Mouse (Mus musculus) testis, adult 2 months (tissue): Measurements from ENCODE around the gene Acvr1b. TPM values are rescaled to one million over a fixed set of nuclear protein-coding genes. Genes with fewer than 3 reads are reported as not detected.
A peak's percentile ranks its signal among the peaks of the same experiment; 100 is the strongest.

ENCODE experiments used
- H3K27ac ChIP-seq: fragments of 200-500 bp; 2 replicates; pipeline ENCODE4 v1.5.1; 2012; ENCODE audit warnings: low read depth, low read length; ENCODE audit not compliant: control insufficient read depth, insufficient read depth
- H3K27me3 ChIP-seq: fragments of 200-500 bp; 2 replicates; pipeline ENCODE4 v1.6.1; 2012; ENCODE audit warnings: mild to moderate bottlenecking, low read length, moderate library complexity; ENCODE audit not compliant: control insufficient read depth, insufficient read depth
- H3K36me3 ChIP-seq: fragments of 200-500 bp; 2 replicates; pipeline ENCODE4 v1.6.1; 2012; ENCODE audit warnings: mild to moderate bottlenecking, low read length; ENCODE audit not compliant: control insufficient read depth, insufficient read depth
- H3K4me1 ChIP-seq: fragments of 200-500 bp; 2 replicates; pipeline ENCODE4 v1.6.1; 2012; ENCODE audit warnings: low read length; ENCODE audit not compliant: control insufficient read depth, insufficient read depth
- H3K4me3 ChIP-seq: fragments of 200-500 bp; 2 replicates; pipeline ENCODE4 v1.5.1; 2012; ENCODE audit warnings: low read depth, mild to moderate bottlenecking, low read length, moderate library complexity, mixed read lengths; ENCODE audit not compliant: control insufficient read depth
- CTCF ChIP-seq: fragments of 200-500 bp; IDR thresholded peaks from 2 replicates; pipeline ENCODE4 v1.5.1; 2012; ENCODE audit warnings: low read depth, mild to moderate bottlenecking, inconsistent platforms, low read length, moderate library complexity; ENCODE audit not compliant: control insufficient read depth, insufficient read depth, insufficient replicate concordance
- POLR2A ChIP-seq: fragments of 200-500 bp; IDR thresholded peaks from 2 replicates; pipeline ENCODE4 v1.6.1; 2012; ENCODE audit warnings: low read depth, mild to moderate bottlenecking, inconsistent platforms, low read length, moderate library complexity; ENCODE audit not compliant: control insufficient read depth
- polyA plus RNA-seq: library from polyadenylated mRNA; depleted of rRNA; stranded (reverse); fragments of >200 nt; gene quantifications from 2 replicates; pipeline ENCODE4 v1.2.3, GENCODE M21; 2012

Gene Acvr1b
- polyA plus RNA-seq, 1 experiment: 16.7 TPM

GRCm38 (mm10) chr15:101141061-101141541, 32.8 kb upstream of the Acvr1b start:
- no peaks in the 10 kb centered on the region for H3K27me3 ChIP-seq
- H3K36me3 ChIP-seq: no peaks in the 10 kb centered on the region
- H3K27ac ChIP-seq: no peak overlapping the region
- H3K4me3 ChIP-seq: no peak overlapping the region
- TF ChIP-seq CTCF (no peak), POLR2A (no peak)
- H3K4me1 ChIP-seq: peaks cover 19% of the 10 kb centered on the region

GRCm38 (mm10) chr15:101142672-101143071, 31.2 kb upstream of the Acvr1b start:
- no peak overlapping the region for H3K27ac ChIP-seq
- peaks cover 16% of the 10 kb centered on the region for H3K4me1 ChIP-seq
- no peak overlapping the region for H3K4me3 ChIP-seq
- TF ChIP-seq CTCF: no peak
- TF ChIP-seq POLR2A: no peak
- no peaks in the 10 kb centered on the region for H3K27me3 ChIP-seq
- no peaks in the 10 kb centered on the region for H3K36me3 ChIP-seq

DNA sequence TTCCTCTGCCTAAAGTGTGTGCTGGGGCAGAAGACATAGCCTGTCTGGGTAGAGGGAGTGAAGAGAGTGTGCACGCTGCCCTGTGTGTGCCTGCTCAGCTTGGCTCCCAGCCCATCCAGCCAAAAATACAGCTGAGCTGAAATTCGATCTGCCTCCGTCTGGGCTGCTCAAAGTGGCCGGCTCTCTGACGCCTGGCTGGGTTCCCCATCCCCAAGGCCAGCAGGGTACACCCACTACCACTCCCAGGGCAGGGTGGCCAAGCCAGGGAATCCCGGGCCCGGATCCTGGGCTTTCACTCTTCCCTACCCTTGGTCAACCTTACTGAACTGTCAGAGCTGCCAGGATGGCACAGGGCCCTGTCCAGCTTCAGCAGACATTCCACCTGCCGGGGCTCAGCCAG, 30.4 kb upstream of the Acvr1b start:
- Histone ChIP-seq H3K36me3 (no peaks in the 10 kb centered on the region), H3K27ac (no peak overlapping the region), H3K27me3 (no peaks in the 10 kb centered on the region), H3K4me1 (peaks cover 12% of the 10 kb centered on the region), H3K4me3 (no peak overlapping the region)
- TF ChIP-seq CTCF (no peak), POLR2A (no peak)

- TF ChIP-seq POLR2A (no peak), CTCF (no peak)
- Histone ChIP-seq H3K4me1 (peaks cover 12% of the 10 kb centered on the region), H3K36me3 (no peaks in the 10 kb centered on the region), H3K27me3 (no peaks in the 10 kb centered on the region), H3K4me3 (no peak overlapping the region), H3K27ac (no peak overlapping the region)
Observed at GRCm38 (mm10) chr15:101144176-101144575, 29.7 kb upstream of the Acvr1b start.

DNA sequence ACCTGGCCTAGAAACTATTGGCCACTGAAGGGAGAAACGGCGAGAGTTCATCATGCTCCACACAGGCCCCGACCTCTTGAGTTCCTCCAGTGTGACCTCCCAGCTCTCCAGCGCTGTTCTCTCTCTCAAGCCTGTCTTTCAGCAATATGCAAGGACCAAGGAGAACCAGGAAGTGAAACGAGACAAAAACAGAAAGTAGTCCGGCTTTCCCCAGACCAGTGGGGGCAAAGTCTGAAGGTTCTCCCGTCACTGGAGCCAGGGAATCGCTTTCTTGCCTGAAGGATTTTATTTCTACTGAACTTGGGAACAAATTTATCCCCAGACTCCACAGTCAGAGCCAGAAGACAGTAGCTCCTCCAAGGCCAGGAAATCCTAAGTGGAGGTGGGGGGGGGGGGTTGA, 29.1 kb upstream of the Acvr1b start:
- Histone ChIP-seq H3K4me3 (no peak overlapping the region), H3K36me3 (no peaks in the 10 kb centered on the region), H3K27ac (no peak overlapping the region), H3K4me1 (peaks cover 12% of the 10 kb centered on the region), H3K27me3 (no peaks in the 10 kb centered on the region)
- no peak for TF ChIP-seq CTCF
- no peak for TF ChIP-seq POLR2A

GRCm38 (mm10) chr15:101145424-101146099, 28.3 kb upstream of the Acvr1b start:
- H3K27me3 ChIP-seq: no peaks in the 10 kb centered on the region
- peak; percentile 85; the same call in 1 of the 2 replicates for TF ChIP-seq CTCF
- peak; percentile 39; the same call in 1 of the 2 replicates for TF ChIP-seq POLR2A
- no peak overlapping the region; the same call in 1 of the 2 replicates for H3K27ac ChIP-seq
- no peaks in the 10 kb centered on the region for H3K36me3 ChIP-seq
- peaks cover 12% of the 10 kb centered on the region for H3K4me1 ChIP-seq
- H3K4me3 ChIP-seq: no peak overlapping the region

- Histone ChIP-seq H3K4me3 (no peak overlapping the region), H3K27me3 (no peaks in the 10 kb centered on the region), H3K36me3 (no peaks in the 10 kb centered on the region), H3K4me1 (peaks cover 12% of the 10 kb centered on the region), H3K27ac (no peak overlapping the region)
- TF ChIP-seq CTCF (no peak), POLR2A (no peak)
Observed at GRCm38 (mm10) chr15:101146100-101146965, 27.5 kb upstream of the Acvr1b start.
